Mouse (Mus musculus): ENCODE results near the gene Akap2.

Akap2 gene

DNA sequence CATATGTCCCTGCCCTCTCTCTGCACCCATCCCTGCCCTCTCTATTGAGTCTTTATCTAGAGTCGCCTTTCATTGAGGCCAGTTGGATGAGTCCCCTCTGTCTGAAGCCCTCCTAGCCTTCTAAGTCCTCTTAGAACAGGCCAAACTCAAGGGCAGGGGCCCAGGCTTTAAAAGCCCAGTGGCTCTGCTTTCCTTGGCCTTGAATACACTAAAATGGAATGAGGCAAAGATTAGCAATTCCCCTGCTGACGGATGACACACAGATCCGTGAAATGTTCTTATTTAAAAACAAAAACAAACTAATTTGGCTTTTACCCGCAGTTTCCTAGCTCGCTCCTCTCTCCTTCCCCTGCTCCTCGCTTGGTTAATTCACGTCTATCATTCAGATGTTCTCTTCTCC is 45.0 kb downstream of the Akap2 start:
- DNase-seq, result no peak

DNA sequence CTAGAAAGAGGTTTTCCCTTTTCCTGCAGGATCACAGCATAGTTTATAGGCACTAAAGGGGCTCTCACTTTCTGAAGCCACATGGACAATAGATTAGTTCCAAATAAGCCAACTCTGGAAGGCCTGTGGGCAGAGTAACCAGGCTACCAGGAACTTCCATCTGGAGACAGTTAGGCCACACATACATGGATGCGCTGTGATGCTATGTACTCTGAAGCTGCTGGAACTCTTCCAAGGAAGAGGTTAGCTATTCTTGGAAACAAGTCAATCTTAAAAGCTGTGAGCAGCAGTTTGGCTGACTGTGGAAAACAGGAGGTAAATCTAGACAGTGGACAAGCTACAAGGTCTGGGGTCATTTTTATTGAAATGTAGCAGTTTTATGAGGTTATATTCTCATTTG is 46.9 kb downstream of the Akap2 start:
- DNase-seq, result peak; percentile 51

DNA sequence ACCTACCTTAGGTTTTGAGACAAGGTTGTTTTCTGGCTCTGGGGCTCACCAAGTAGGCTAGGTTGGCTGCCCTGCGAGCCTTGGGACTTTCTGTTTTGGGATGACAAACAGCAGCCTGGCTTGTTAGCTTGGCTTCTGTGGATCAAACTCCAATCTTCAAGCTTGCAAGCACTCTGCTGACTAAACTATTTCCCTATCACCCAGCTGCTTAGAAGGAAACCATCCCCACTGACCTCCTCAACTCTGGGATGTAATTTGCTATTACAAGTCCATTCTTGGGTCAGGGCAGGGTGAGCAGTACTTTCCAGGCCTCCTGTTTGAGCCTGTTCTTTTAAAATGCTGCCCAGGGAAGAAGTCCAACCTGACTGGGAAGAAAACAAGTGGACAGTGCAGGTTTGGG is 47.5 kb downstream of the Akap2 start:
- DNase-seq, result no peak

DNA sequence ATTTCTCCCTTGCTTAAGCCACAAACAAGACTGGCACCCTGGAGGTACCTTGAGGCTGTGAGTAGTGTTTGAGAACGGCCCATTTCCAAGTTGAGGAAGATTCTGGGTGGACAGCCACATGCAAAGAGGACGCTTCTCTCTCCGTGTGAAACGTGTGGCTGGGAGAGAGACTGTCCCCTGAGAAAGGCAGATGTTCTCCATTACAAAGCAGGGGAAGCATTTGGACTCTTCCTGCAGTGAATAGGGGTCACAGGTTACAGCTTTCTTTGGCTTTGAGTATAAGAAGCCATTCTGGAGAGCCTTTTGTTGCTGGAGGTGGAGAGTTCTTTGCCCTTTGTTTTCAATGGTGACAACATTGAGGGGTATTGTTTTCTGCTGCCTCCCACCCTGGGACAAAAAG is 48.3 kb downstream of the Akap2 start:
- no peak for DNase-seq

DNA sequence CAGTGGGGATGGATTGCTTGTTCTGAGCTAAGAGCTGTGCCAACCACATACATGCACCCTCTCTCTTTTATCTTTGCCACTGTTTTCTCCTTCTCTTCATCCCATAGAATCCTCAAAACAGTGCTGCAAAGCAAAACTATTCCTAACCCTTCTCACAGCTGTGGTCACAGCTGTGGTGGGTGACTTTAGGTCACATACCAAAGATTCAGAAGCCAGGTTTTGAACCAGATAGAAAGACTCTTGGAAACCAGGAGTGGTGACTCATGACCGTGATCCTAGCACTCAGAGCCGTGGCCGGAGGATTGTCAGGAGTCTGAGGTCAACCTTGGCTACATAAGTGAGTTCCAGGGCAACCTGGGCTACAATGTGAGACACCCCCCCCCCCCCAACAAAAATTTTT is 51.5 kb downstream of the Akap2 start:
- no peak for DNase-seq

DNA sequence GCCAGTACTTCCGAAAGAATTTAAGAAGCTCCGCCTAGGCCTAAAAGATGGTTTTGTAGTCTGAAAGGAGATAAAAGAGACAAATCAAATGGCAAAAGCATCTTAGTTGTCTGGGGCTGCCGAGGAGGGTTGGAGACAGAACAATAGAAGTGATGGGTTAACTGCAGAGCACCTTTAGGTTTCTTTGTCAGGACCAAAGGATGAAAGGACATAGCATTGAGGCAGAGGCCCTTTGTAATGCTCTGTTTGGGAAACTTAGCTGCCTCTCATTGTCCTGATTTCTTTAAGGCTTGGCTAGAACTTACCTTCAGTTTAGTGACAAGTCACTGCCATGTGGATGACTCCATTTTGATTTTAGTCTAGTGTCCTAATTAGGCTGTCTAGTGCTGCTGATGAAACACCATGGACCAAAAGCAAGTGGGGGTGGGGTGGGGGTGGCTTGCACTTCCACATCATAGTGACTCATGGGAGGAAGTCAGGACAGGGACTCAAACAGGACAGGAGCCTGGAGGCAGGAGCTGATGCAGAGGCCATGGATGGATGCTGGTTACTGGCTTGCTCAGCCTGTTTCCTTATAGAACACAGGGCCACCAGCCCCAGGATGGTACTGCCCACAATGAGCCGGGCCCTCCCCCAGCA is 52.8 kb downstream of the Akap2 start:
- DNase-seq, result no peak

DNA sequence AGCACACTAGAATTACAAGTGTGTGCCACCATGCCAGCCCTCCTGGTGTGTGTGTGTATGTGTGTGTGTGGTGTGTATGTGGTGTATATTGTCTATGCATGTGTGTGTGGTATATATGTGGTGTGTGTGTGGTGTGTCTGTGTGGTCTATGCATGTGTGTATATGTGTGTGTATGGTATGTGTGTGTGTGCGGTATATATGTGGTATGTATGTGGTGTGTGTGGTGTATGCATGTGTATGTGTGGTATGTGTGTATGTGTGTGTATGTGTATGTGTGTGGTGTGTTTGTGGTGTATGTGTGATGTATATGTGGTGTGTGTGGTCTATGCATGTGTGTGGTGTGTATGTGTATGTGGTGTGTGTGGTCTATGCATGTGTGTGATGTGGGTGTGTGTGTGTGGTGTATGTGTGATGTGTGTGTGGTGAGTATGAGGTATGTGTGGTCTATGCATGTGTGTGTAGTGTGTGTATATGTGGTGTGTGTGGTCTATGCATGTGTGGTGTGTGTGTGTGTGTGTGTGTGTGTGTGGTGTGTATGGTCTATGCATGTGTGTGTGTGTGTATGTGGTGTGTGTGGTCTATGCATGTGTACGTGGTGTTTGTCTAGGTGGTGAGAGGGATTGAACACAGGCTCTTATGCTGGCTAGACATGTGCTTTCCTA is 54.2 kb downstream of the Akap2 start:
- DNase-seq, result no peak

DNA sequence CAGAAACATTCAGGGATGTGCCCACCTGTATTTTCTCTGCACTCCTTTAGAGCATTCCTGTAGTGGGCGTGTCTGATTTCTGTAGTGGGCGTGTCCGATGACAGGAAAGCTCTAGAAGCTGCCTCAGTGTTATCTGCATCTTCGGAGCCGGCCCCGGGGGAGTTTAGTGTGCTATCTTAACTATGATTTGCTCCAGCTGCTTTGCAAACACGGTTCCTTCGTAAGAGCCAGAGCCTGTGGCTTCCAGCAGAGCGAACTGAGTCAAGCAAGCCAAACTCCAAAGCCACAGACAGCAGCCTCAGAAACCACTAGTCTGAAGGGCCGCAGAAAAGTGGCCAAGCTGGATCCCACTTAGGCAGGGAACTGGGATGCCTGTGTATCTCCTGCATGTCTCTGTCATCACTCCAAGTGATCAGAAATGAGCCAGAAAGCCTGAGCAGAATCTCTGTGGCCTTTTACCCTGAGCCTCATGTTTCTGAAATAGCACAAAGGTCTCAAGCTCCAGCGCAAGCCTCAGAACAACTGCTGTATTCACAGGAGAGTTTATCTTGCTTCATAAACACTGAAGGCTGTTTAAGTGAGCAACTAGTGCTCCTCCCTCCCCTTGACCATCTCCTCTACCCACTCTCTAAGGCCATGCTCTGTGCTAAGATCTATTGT is 55.5 kb downstream of the Akap2 start:
- no peak for DNase-seq

DNA sequence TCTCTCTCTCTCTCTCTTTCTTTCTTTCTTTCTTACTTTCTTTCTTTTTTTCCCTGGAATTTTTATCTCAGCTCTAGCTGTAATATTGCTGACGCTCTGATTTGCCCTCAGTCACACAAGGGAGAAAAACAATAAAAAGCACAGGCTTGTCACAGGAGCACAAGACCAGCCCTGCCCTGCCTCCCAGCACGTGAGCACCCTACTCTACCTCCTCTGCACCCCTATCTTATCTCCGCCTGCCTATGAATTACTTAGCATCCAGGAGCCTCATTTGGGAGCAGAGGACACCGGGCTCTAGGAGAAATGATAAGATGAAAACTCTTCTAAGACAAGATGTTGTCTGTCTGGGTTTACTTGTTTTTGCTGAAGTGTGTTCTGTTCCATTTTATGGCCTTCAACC is 57.1 kb downstream of the Akap2 start:
- DNase-seq, result no peak

DNA sequence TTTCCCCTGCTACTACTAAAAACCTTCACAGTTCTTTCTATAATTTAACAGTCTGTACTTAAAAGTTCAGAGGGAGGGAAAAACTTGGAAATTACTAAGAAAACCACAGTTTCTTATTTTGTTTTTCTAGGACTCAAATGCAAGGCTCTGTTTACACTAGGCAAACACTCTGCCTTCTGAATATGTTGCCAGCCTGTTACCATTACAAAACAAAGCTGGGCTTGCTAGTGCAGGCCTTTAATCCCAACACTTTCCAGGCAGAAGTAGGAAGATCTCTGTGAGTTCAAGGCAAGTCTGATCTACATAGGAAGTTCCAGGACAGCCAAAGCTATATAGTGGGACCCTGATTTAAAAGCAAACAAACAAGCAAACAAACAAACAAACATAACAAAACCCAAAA is 58.1 kb downstream of the Akap2 start:
- no peak for DNase-seq

DNA sequence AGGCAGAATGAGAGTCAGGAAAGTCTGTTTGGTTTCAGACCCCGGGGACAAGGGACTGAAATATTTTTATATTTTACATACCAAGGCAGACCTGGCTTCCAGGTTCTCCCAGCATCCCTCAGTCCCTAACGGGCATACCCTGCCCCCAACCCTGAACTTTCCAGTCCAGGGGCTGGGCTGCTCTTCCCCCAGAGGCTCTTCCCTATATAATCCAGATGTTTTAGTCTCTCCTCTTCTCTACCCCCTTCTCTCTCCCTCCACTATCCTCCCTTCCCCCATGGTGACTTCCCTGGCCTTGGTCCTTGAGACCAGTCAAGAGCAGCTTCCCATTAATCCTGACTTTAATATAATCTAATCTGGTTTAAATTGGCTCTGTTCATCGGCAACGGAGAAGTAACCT is 62.9 kb downstream of the Akap2 start:
- DNase-seq, result no peak

DNA sequence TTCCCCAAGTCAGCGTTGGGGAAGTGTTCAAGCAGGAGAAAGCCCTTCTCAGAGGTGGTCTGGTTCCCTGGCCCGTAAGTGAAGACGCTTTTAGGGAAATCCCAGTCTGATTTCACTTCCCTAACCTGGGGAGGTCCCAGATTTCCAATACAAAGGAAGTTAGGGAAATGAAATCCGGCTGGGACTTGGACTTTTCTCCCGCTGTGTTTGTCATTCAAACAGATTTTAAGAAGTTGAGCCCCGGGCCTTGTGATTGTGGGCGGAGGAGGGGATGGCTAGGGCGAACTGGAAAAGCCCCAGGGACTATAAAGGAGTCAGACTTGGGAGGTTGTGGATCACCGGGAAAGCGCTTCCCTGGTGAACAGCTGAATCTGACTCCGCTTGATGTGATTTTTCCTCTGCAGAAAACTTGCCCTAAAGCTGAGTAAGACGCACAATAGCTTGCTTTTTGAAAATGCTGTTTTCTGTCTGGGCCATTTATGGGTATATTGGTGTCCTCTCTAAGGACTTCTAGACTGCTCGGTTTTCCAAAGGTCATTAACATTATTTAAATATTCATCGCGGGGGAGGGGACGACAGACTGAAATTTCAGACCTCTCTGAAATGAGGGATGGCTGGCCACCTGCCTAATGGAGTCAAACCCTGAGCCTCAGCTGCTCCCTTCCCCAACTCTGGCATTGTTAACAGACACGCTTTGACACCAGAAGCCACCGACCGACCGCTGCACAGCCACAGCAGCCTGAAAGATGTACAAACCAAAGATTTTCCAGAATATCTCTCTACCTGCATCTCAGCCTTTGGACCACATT is 63.6 kb downstream of the Akap2 start:
- DNase-seq, result no peak

DNA sequence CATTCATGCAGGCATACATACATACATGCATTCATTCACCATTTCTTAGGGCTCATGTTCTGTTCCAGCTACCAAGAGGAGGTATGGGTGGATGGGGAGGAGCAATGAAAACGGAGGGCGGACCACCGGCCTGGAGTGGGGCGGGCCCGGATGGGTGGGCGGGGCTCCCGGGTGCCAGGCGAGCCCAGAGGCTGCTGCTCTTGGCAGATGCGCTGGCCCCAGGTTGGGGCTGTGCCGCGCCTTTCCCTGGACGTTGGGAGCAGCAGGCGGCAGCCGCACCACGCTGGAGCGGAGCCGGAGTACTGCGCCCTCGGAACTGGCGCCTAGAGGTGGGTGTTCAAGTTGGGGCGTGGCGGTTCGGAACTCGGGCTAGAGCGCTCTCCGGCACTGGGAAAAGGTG is 64.5 kb downstream of the Akap2 start:
- DNase-seq, result peak; percentile 78

DNA sequence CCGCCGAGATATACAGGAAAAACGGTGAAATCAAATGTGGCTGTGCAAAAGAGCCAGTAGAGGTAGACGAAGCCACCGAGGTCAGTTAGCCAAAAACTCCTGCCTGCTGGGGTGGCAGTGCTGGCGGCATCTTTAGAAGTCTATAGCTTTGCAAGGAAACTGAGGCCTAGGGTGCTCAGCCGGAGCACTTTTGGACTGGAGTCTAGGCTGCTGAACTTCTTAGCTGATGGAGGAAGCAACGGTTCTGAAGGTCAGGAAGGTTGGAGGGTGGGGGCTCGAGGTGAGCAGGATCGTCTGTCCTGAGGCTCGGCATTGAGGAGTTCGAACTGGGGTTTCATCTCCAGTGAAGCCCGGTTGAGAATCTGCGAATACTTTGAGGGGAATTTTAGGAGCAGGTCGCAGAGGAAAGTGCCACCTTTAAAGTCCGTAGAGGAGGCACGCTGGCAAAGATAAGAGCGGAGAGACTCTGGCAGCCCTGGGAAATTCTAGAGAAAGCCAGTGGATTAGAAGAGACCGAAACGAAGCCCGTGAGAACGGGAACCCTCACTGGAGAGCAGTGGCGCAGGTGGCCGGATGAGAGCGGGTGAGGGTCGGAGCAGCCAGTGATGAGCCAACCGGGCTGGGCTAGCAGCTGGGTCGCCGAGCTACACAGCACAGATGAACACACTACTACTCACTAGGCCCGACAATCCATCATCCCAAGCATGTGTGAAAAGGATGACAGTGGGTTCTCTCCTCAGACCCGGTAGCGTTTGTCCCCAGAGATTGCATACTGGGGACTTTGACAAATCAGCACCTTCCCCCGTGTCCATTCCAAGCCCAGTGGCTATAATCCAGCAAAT is 65.3 kb downstream of the Akap2 start:
- DNase-seq, result peak; percentile 27

DNA sequence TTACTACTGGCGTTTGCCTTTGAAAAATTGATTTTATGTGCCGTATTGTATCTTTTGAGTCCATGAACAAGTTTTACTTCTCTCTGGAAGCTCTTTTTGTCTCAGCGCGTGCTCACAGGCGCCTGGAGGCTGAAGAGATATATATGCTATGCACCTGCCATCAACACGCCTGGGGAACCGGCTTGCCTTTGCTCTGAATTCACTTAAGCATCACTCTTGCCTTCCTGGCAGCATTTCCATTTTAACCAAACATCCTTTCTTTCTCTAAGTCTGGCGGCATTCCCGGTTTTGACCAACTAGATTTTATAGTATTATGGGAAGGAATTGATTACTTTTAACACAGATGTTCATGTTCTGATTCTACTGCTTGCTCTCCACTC is 65.9 kb downstream of the Akap2 start:
- DNase-seq, result peak; percentile 60

DNA sequence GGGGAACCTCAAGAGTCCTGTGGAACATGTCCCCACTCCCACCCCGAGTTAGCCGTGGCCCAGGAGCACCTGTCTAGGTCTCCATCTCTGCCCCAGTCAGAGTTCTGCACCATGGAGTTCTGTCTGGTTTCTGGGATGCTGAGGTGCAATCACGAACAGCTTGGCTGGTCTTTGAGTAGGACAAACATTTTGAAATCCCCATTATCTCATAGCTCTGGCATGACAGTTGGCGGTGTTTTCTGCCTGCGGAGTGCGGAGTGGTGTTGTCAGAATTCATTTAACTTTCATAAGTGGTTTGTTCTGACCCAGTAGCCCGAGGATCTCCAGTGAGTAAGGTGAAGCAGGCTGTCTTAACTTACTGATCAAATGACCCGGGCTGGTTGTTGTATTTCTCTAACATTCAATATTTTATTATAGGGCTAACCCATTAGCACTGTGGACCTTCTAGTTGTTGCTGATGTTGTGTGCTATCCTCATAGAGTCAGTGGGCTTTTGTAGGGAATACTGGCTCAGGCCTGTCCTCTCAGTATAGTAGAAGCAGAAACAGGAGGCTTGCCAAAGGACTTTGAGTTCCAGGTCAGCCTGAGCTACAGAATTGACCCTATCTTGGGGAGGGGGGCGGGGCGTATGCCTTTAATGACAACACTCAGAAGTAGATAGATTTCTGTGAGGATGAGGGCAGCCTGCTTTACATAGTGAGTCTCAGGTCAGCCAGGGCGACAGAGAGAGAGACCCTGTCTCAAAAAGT is 66.6 kb downstream of the Akap2 start:
- peak; percentile 75 for DNase-seq

DNA sequence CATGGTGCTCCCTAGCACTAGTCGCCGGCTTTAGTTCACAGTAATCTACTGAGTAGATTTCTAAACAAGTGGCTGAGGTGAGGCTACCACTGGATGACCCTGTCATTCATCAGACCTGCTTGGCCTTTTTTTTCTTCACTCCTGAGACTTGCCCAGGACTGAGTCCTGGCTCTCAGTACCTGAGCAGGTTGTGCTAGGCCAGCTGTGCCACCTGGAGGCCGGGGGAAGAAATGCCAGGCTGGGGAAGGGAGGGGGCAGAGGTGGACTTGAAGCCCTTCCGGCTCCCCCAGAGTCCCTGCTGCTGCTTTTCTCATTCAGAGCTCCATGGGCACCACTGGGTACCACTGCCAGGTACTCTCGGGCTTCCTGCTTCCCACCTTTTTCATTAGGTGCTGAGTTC is 71.3 kb downstream of the Akap2 start:
- DNase-seq, result peak; percentile 41

DNA sequence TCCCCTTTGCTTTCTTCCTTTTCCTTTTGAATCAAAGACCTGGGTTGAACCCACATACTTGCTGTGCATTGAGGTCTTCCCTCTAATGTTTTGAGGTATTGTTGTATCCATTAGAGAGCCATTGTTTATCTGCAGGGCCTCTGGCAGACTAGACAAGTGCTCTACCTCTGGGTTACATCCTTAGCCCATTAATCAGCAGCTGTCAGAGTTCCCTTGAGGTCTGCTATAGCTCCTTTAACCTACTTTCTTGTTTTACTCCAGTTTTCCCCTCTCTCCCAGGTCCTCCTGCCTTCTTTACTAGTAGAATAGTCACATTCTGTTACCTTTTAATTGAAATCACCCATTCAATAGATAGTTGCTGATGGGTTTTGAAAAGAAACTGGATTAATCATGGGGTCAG is 71.7 kb downstream of the Akap2 start:
- DNase-seq, result no peak

DNA sequence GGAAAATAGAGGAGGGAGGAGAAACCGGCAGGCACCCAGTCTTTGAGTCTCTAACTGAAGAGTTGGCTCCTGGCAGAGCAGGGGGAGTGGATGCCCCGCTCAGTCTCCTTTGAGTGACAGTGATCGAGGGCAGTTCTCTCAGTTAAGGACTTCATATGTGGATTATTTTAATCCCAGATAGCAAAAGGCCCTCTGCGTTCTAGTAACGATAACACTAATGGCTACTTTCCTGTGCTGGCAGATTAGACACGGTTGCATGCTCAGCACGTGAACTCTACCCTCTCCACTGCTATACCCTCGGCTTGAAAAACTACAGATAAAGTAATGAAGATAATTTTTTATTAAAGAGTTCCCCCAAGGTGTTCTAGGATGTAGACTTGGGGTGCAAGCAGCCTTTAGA is 76.5 kb downstream of the Akap2 start:
- no peak for DNase-seq

DNA sequence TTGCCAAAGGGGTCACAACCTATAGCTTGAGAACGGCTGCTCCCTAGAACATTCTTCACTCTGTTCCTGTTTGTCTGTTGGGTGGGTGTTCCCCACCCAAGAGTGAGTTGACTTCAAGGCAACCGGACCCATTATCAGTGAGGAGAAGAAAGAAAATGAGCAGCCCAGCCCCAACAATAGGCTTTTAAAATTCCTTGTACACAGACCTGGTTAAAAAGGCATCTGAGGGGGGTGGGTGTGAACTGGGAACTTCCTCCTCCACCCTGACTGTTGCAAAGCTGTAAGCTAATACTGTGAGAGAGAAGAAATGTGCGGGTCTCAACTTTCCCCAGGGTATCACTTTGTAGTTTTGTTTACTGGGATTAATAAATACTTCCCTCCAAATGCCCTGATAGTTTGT is 77.1 kb downstream of the Akap2 start:
- DNase-seq, result peak; percentile 37

DNA sequence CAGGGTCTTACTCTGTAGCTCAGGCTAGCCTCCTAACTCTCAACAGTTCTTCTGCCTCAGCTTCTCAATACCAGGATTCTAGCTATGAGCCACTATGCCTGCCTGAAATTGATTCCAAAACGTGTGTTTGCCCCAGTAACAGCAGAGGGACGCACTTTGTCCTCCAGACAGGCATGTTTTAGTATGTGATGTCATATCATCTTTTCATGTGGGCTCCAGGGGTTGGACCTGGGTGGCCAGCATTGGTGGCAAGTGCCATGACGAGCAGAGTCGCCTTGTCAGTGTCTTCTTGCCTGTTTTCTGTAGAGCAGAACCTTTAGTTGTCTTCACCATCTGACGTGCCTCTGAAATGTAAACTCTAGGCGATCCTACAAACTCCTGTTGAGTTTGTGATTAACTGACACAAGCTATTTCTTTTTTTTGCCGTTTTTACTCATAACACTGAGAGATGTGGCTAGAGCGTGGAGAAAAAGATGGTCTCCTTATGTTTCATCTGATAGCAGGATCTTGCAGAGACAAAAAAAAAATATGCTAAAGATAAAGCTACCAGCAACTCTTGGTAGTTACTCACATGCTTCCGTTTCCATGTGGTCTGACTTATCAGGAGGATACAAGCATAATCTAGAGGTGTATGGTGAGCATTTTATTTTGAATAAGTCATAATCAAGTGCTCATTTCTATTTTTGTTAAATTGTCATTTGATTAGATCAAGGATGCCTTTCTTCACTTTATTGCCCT is 80.3 kb downstream of the Akap2 start:
- no peak for DNase-seq

Measured in lung, postnatal 10 days (tissue).